Comparison of ENCODE assay signal across 24 mouse cellular contexts in the genomic region with DNA sequence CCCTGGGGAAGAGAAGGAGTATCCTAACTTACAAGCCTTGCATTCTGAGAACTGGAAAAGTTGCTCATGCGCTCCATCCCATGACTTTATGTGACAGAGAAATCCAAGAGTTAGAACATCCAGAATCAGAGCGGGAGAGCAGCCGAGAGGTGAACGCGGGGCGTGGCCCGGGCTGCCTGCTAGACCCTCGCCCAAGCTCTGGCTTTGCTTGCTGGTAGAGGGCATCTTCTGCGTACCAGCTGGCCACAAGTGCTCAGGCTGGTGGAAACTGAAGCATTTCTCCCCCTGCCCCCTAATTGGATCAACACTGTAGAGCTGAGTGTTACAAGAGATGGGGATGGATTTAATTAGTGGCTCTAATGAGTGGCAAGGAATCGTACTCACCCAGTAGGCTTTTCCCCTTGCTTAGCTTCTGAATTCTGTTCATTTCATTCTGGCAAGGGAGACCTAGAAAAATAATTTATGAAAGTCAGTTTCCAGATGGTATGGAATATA.
DNase-seq lines count a peak whose midpoint lies in the region; TF ChIP-seq lines count a peak whose summit lies in the region.
"Had no signal": no experiment of that assay in that cellular context is flagged by ENCODE, and none has a peak within 500 bp of the region (broad histone marks: within the 10 kb centered on the region; RNA-seq: fewer than 3 reads in every experiment).

No protein-coding gene starts in this region.

- WGBS in heart, embryonic 10.5 days: 84% methylated on average over 10 of the region's 10 CpGs
- WGBS in limb, embryonic 10.5 days: 75% methylated on average over 10 of the region's 10 CpGs

- no peak for TF ChIP-seq CTCF in brain, embryonic 14.5 days (IDR thresholded peaks at IDR 0.05; ENCODE audit: borderline replicate concordance, extremely low read depth, insufficient read depth, insufficient read length)

- intact Hi-C loops in heart, postnatal 14 days (cut with DNase I): no loop called here

- H3K27me3 ChIP-seq in heart, embryonic 10.5 days (ENCODE audit: insufficient read depth, poor library complexity, severe bottlenecking): no peaks in the 10 kb centered on the region
- H3K27me3 ChIP-seq in limb, embryonic 10.5 days (ENCODE audit: low read depth, poor library complexity, severe bottlenecking): no peaks in the 10 kb centered on the region
- H3K27me3 ChIP-seq: CH12.LX; forebrain, embryonic 13.5 days; hindbrain, embryonic 13.5 days; Patski had no signal

- H3K36me3 ChIP-seq in heart, embryonic 10.5 days: no peaks in the 10 kb centered on the region
- H3K36me3 ChIP-seq in limb, embryonic 10.5 days: no peaks in the 10 kb centered on the region
- H3K36me3 ChIP-seq: forebrain, embryonic 10.5 days; G1E; hindbrain, embryonic 10.5 days had no signal

- H3K27ac ChIP-seq in heart, embryonic 10.5 days: no peak overlapping the region
- peak overlapping the region; percentile 30 for H3K27ac ChIP-seq in limb, embryonic 10.5 days
- H3K27ac ChIP-seq: forebrain, embryonic 10.5 days; forebrain, embryonic 13.5 days; gastrocnemius, adult 2 months; hindbrain, embryonic 10.5 days; hindbrain, embryonic 13.5 days had no signal

- H3K4me3 ChIP-seq in heart, embryonic 10.5 days: no peak overlapping the region
- H3K4me3 ChIP-seq in limb, embryonic 10.5 days: no peak overlapping the region
- H3K4me3 ChIP-seq: forebrain, embryonic 10.5 days; forebrain, embryonic 13.5 days; gastrocnemius, adult 2 months; hindbrain, embryonic 10.5 days; hindbrain, embryonic 13.5 days had no signal

- DNase-seq in heart, embryonic 10.5 days (ENCODE audit: low spot score): peak; percentile 68
- DNase-seq in heart, postnatal 14 days: no peak
- DNase-seq in brain, embryonic 14.5 days (ENCODE audit: low read depth): peak; percentile 45
- DNase-seq in limb, embryonic 10.5 days (ENCODE audit: low spot score): peak; percentile 28
- DNase-seq in retina, postnatal 7 days (ENCODE audit: low read depth, low spot score): peak; percentile 28
- no peak for DNase-seq in adrenal gland, postnatal 36 days
- DNase-seq in kidney, postnatal 10 days: no peak
- DNase-seq: adrenal gland, postnatal 10 days; B cell, adult 2 months; cerebellum, adult 11-12 months; cerebellum, adult 8-10 months; cerebellum, postnatal 10 days; cerebellum, postnatal 36 days; gastrocnemius, adult 2 months; gastrocnemius, postnatal 14 days; heart, adult 18-20 months; heart, postnatal 36 days had no signal

- peaks cover 12% of the 10 kb centered on the region for H3K4me1 ChIP-seq in heart, embryonic 10.5 days
- peaks cover 20% of the 10 kb centered on the region for H3K4me1 ChIP-seq in limb, embryonic 10.5 days
- H3K4me1 ChIP-seq: hindbrain, embryonic 10.5 days; hindbrain, embryonic 13.5 days had no signal

- TF ChIP-seq POLR2A in brain, embryonic 14.5 days (IDR thresholded peaks at IDR 0.05; ENCODE audit: borderline replicate concordance, extremely low read depth, insufficient read depth, insufficient read length, poor library complexity, severe bottlenecking): no peak

- 0 out of 2 replicates have a peak, but pooled peaks cover 5% of the 10 kb centered on the region for H3K9me3 ChIP-seq in heart, embryonic 10.5 days
- H3K9me3 ChIP-seq in limb, embryonic 10.5 days (replicated peaks): no peaks in the 10 kb centered on the region; the same call in 1 of the 2 replicates
- H3K9me3 ChIP-seq: forebrain, embryonic 13.5 days had no signal

Comparison
In these comparisons a context has a peak if more than half of its experiments do, and no peak if none do; other contexts are left out.
1. DNase-seq: peak in heart, embryonic 10.5 days (single experiment), brain, embryonic 14.5 days (single experiment), limb, embryonic 10.5 days (single experiment) and retina, postnatal 7 days (single experiment); none in heart, postnatal 14 days (0 of 2), adrenal gland, postnatal 36 days (0 of 2) and kidney, postnatal 10 days (single experiment).